Mouse (Mus musculus) gastrocnemius, postnatal 4 days (tissue): ENCODE data around the gene Uqcc3. TPM values are rescaled to one million over a fixed set of nuclear protein-coding genes. Genes with fewer than 3 reads are reported as not detected.
"Not testable (repeated sequence)": the region's sequence is repeated elsewhere in the genome, so short reads cannot be mapped to it uniquely, and the experiment has no call there.

Experiments
- DNase-seq, 2 experiments: peaks; one replicate each; pipeline ENCODE4 v3.0.0; 2021 to 2022; ENCODE audit warnings: low spot score in 2 of 2, mixed read lengths in 2 of 2
- total RNA-seq, 2 experiments: library from RNA; stranded (reverse); gene quantifications; 2 replicates each; pipeline ENCODE4 v1.2.3; 2021

Gene Uqcc3
- total RNA-seq, 2 experiments from 2014 or later, result 48.1 to 49.3 TPM

DNA sequence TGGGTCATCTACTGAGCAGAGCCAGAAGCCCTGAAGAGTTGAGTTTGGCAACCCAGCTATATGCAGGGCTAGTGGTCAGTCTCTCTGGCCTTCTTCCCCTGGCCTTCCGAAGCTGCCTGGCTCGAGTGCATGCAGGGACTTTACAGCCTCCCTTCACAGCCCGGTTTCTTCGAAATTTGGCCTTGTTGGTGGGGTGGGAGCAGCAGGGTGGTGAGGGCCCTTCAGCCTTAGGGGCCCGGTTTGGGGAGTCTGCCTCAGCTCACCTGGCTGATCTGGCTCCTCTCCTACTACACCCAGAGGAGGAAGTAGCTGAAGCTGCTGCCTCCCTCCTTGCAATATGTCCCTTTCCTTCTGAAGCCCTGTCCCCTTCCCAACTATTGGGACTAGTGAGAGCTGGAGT, 15.5 kb upstream of the Uqcc3 start:
- not testable (repeated sequence) for DNase-seq

DNA sequence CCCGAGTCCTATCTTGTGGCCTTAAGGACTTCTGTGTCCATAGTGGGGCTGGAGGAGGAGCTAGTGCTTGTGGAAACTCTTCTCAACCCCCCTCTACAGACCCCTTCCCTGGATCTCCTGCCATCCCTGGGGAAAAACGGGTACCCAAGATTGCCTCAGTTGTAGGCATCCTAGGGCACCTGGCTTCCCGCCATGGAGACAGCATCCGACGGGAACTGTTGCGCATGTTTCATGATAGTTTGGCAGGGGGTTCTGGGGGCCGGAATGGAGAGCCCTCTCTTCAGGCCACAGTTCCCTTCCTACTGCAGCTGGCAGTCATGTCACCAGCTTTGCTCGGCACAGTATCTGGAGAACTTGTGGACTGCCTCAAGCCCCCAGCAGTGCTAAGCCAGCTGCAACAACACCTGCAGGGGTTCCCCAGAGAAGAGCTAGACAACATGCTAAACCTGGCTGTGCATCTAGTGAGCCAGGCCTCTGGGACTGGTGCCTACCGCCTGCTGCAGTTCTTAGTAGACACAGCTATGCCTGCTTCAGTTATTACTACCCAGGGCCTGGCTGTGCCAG, 14.8 kb upstream of the Uqcc3 start:
- no peak for DNase-seq

GRCm38 (mm10) chr19:8892829-8893766, 12.4 kb upstream of the Uqcc3 start, which contains the start of gene Ints5:
TSS of gene Ints5 (plus strand) at chr19:8893005.
- DNase-seq, result peak; percentile 70 to 84

DNA sequence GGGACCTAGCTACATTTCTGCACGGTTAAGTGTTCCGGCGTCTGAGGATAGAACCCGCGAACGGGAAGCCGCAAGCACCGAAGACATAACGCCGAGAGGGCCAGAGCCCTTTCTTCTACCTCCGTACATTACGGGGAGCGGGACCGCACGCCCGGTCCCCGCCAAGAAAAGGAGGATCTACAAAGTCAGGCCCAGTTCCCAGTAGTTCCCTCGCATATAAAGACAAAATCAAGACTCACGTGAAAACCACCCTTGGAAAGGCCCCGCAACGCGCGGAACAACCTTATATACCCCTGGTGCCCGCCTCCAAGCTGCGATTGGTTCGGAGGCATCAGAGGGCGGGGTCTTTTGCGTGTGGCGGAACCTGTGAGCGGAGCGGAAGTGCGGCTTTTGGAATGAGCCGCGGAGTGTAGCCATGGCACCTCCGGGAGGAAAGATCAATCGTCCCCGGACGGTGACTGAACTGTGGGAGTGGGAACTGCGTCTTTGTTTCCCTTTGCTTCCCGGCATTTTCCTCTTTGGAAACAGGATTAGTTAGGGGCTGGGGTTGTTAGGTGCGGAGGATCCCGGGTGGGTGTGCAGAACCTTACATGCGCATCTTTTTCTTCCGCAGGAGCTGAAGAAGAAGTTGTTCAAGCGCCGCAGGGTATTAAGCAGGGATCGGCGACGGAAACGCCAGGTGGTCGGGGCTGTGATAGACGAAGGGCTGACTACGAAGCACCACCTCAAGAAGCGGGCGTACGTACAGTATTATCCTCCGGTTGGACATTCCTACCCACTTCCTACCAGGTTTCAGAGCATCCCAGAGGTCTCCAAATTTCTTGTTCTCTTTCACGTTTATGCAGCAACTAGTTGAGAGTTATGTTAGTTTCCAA, 8.0 kb upstream of the Uqcc3 start, which contains the start of the genes 1810009A15Rik and Gm49416:
Gene 1810009A15Rik (plus strand): TSS at position 343 of the 875 bp plus-strand sequence.
Gene Gm49416 (plus strand): TSS at position 416 of the 875 bp plus-strand sequence.
- DNase-seq, result peak; percentile 90 to 97

GRCm38 (mm10) chr19:8887585-8888463, 7.1 kb upstream of the Uqcc3 start:
- no peak for DNase-seq

DNA sequence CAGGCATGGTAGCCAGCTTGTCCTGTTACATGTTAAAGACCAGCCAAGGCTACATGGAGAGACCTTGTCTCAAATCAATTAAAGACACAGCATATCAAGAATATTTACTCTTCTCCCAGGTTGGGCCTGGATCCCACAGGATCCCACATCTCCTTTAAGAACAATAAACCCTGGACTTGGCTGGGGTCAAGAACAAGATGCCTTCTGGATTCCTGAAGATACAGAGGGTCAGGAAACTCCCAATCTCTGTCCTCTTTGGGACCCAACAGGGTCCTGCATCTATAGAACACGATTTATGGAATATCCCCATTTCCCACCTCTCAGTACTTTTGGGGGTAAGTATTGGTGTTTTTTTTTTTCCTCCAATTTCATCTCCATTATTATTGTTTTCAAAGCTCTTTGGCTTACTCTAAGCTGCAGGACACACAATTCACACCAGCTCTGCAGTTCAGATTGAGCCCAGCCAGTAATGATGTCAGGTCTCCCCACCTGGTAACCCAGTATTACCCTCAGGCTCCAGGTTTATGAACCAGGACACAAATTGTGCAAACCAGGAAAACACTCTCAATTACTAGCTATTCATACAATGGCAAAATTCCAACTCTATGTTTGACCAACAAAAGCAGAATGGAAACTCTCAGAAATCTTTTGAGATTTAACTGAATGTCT, 6.3 kb upstream of the Uqcc3 start:
- no peak for DNase-seq

DNA sequence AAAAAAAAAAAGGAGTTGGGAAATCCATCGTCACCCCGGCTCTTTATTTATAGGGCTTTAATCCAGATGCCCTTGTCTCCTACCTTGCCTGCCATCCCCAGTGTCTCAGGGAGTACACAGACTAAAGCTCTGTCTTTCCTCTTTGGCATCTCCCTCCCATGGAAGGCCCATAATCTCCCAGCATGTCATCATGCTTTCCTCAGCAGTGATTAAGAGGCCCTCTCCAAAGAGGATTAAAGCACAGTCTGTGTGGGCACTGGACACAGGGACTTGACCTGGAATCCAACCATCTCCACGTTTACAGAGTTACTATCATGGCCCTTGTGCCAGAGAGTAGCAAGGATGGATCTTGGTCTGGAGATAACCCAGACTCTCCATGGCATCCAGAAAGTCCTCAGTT, 2.9 kb upstream of the Uqcc3 start, which contains the start of the genes Lbhd1 and Gm49403:
Gene Lbhd1 (plus strand): TSS at position 117 of the 400 bp plus-strand sequence.
Gene Gm49403 (plus strand): TSS at position 315 of the 400 bp plus-strand sequence.
- no peak for DNase-seq

- DNase-seq, result no peak
Observed at GRCm38 (mm10) chr19:8881034-8881392, 290 bp upstream of the Uqcc3 start.

DNA sequence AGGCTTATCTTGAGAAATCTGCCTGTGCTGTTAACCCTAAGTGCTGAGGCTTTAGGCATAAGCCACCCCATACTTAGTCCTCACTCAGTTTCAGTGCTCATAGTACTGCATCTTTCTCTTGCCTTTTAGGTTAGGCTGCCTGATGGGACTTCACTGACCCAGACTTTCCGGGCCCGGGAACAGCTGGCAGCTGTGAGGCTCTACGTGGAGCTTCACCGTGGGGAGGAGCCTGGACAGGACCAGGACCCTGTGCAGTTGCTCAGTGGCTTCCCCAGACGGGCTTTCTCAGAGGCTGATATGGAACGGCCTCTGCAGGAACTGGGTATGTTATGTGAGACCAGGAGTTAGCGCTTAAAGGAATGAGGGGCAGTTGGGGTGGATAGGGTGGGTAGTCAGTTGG, 5.7 kb downstream of the Uqcc3 start:
- no peak for DNase-seq

- DNase-seq, result no peak
Observed at GRCm38 (mm10) chr19:8872266-8872840, 8.4 kb downstream of the Uqcc3 start.

GRCm38 (mm10) chr19:8871267-8872186, 9.2 kb downstream of the Uqcc3 start, which contains the start of gene Ubxn1:
TSS of gene Ubxn1 (plus strand) at chr19:8871496.
- DNase-seq, result peak; percentile 86 to 95

- DNase-seq, result no peak
Observed at GRCm38 (mm10) chr19:8870838-8871237, 9.9 kb downstream of the Uqcc3 start.

- DNase-seq, result not testable (repeated sequence)
Observed at GRCm38 (mm10) chr19:8870381-8870780, 10.3 kb downstream of the Uqcc3 start.

GRCm38 (mm10) chr19:8864265-8864664, 16.5 kb downstream of the Uqcc3 start:
- no peak for DNase-seq

- DNase-seq, result no peak
Observed at GRCm38 (mm10) chr19:8859018-8859417, 21.7 kb downstream of the Uqcc3 start.

GRCm38 (mm10) chr19:8857689-8858088, 23.0 kb downstream of the Uqcc3 start:
- DNase-seq, result peak in 1 of 2 experiments; percentile 55

DNA sequence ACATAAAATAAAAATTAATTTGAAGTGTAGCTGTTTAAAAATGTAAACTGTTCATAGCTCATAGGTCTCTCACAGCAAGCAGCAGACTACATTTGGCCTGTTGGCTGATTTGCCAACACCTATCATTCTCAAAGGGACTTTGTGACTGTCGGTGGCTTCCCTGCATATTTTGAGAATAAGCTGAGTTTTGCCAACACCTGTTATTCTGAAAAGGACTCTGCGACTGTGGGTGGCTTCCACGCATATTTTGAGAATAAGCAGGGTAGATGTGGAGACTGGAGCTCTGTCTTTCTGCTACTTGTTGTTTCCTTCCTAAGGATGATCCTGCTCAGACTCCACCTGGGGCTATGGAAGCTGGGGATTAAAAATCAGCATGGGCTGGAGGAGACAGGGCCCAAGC, 27.6 kb downstream of the Uqcc3 start:
- DNase-seq, result no peak
